27 mouse cellular contexts compared by ENCODE assay signal in genomic region chr7:113391619-113392018, GRCm38 (mm10). TPM values are rescaled to one million over a fixed set of nuclear protein-coding genes. Genes with fewer than 3 reads are reported as not detected.
DNase-seq lines count a peak whose midpoint lies in the region; ATAC-seq and TF ChIP-seq lines count a peak whose summit lies in the region.
"Had no signal": no experiment of that assay in that cellular context is flagged by ENCODE, and none has a peak within 500 bp of the region (broad histone marks: within the 10 kb centered on the region; RNA-seq: fewer than 3 reads in every experiment).

No protein-coding gene starts in this region.

- H3K4me1 ChIP-seq in liver, embryonic 12.5 days = peaks cover 4% of the 10 kb centered on the region; the same call in 1 of the 2 replicates
- H3K4me1 ChIP-seq in CH12.LX (ENCODE audit: control insufficient read depth in 1 of 2, insufficient read depth in 2 of 2) = peaks cover 0 to 6% of the 10 kb centered on the region in 2 experiments; a peak in 1 of 4 replicates
- H3K4me1 ChIP-seq: embryonic facial prominence, embryonic 15.5 days; forebrain, embryonic 10.5 days; hindbrain, embryonic 12.5 days had no signal

- H3K27ac ChIP-seq in liver, embryonic 12.5 days = no peak overlapping the region
- H3K27ac ChIP-seq in CH12.LX (ENCODE audit: insufficient read depth, low read depth) = no peak overlapping the region
- H3K27ac ChIP-seq: embryonic facial prominence, embryonic 15.5 days; forebrain, embryonic 10.5 days; hindbrain, embryonic 12.5 days had no signal

- WGBS in liver, embryonic 12.5 days (ENCODE audit: insufficient replicate concordance) = 46% methylated on average over 2 of the region's 2 CpGs

- DNase-seq in liver (no peak), CH12.LX (ENCODE audit: extremely low read depth) (no peak)
- DNase-seq in brain, adult 2 months (ENCODE audit: low read depth, low spot score) = peak; percentile 13
- no peak for DNase-seq in left cerebral cortex, postnatal 10 days (ENCODE audit: extremely low spot score in 1 of 2, low spot score in 2 of 2)
- DNase-seq in left cerebral cortex, adult 11 months (ENCODE audit: low spot score) = no peak
- DNase-seq: adrenal gland, adult 2 months; adrenal gland, postnatal 25 days; cerebellum, adult 2 months; cerebellum, postnatal 10 days; embryo, embryonic 11 days; gastrocnemius, postnatal 36 days; heart, adult 11 months; heart, postnatal 10 days; heart, postnatal 4 days had no signal

- TF ChIP-seq POLR2A in CH12.LX (IDR thresholded peaks at IDR 0.05; ENCODE audit: low read depth, low read length) = no peak

- intact Hi-C loops in left cerebral cortex, postnatal 10 days (cut with DNase I) = no loop called here

- dilution Hi-C loops in CH12.LX (cut with MboI; ENCODE audit: extremely low pct_ligation_motif_present, extremely low pct_unique_long_range_greater_than_20kb, low sequenced_read_pairs) = no loop called here

- no peak for TF ChIP-seq EP300 in CH12.LX (IDR thresholded peaks at IDR 0.05; ENCODE audit: low read length)

- H3K27me3 ChIP-seq in liver, embryonic 12.5 days (replicated peaks) = no peaks in the 10 kb centered on the region
- no peaks in the 10 kb centered on the region for H3K27me3 ChIP-seq in CH12.LX (replicated peaks)
- H3K27me3 ChIP-seq: embryonic facial prominence, embryonic 15.5 days; hindbrain, embryonic 12.5 days had no signal

- in situ Hi-C loops in CH12.LX (cut with MboI; ENCODE audit: low pct_ligation_motif_present, low pct_unique_long_range_greater_than_20kb, low sequenced_read_pairs) = loop anchor here (25.0 kb wide), 1 partner anchor 621 kb away; no protein-coding TSS in a partner anchor

- H3K79me2 ChIP-seq in CH12.LX (replicated peaks; ENCODE audit: control insufficient read depth, extremely low read depth, insufficient read depth, poor library complexity, severe bottlenecking) = no peaks in the 10 kb centered on the region

- no peak for TF ChIP-seq CTCF in CH12.LX (conservative IDR thresholded peaks at IDR 0.05 in 1 of 2, IDR thresholded peaks at IDR 0.05 in 1 of 2; ENCODE audit: low read depth in 2 of 2, low read length in 2 of 2)

- peak; percentile 65 for ATAC-seq in liver, embryonic 12.5 days
- ATAC-seq in megakaryocyte progenitor cell, adult 5-6 weeks (replicated peaks; ENCODE audit: poor library complexity) = peak; percentile 83
- ATAC-seq in activated CD4-positive, CD25-positive, alpha-beta regulatory T cell, adult 4 months = no peak
- ATAC-seq: forebrain, embryonic 14.5 days; hindbrain, embryonic 16.5 days; Patski had no signal

- H3K4me3 ChIP-seq in liver, embryonic 12.5 days = no peak overlapping the region
- H3K4me3 ChIP-seq in CH12.LX (replicated peaks in 1 of 3; ENCODE audit: low read depth in 2 of 3, low read length in 2 of 3, poor library complexity in 1 of 3) = no peak overlapping the region
- H3K4me3 ChIP-seq: embryonic facial prominence, embryonic 15.5 days; erythroblast, embryonic 14.5 days; forebrain, embryonic 10.5 days; hindbrain, embryonic 12.5 days had no signal

- no peak overlapping the region for H3K4me2 ChIP-seq in liver, embryonic 12.5 days
- H3K4me2 ChIP-seq in CH12.LX (ENCODE audit: insufficient read depth, low read depth, poor library complexity, severe bottlenecking) = no peak overlapping the region
- H3K4me2 ChIP-seq: embryonic facial prominence, embryonic 15.5 days; hindbrain, embryonic 12.5 days had no signal

- H3K9ac ChIP-seq in liver, embryonic 12.5 days = no peak overlapping the region
- no peak overlapping the region for H3K9ac ChIP-seq in CH12.LX (ENCODE audit: insufficient read depth, low read depth)
- H3K9ac ChIP-seq: embryonic facial prominence, embryonic 15.5 days; hindbrain, embryonic 12.5 days had no signal

- H3K9me3 ChIP-seq in liver, embryonic 12.5 days (replicated peaks) = no peaks in the 10 kb centered on the region
- no peaks in the 10 kb centered on the region for H3K9me3 ChIP-seq in CH12.LX (replicated peaks; ENCODE audit: low read length)
- H3K9me3 ChIP-seq: embryonic facial prominence, embryonic 15.5 days; forebrain, embryonic 10.5 days; hindbrain, embryonic 12.5 days had no signal

- no peaks in the 10 kb centered on the region for H3K36me3 ChIP-seq in liver, embryonic 12.5 days
- H3K36me3 ChIP-seq in CH12.LX (replicated peaks in 1 of 2; ENCODE audit: control insufficient read depth in 1 of 2, insufficient read depth in 1 of 2, low read length in 1 of 2) = no peaks in the 10 kb centered on the region
- H3K36me3 ChIP-seq: embryonic facial prominence, embryonic 15.5 days; forebrain, embryonic 10.5 days; hindbrain, embryonic 12.5 days had no signal

- TF ChIP-seq RAD21 in CH12.LX (IDR thresholded peaks at IDR 0.05; ENCODE audit: low read depth, low read length) = no peak

TF ChIP-seq in CH12.LX, 34 proteins besides CTCF, POLR2A, EP300 and RAD21:
- TF ChIP-seq CHD1 (IDR thresholded peaks at IDR 0.05; ENCODE audit: low read depth, low read length) = no peak
- 0 out of 2 replicates have a peak, but pooled peaks have one; percentile 13 for TF ChIP-seq IRF4 (IDR thresholded peaks at IDR 0.05; ENCODE audit: low read depth, low read length)

RNA-seq across cellular contexts. Expression of gene Pth, which starts 3.2 kb away (rescaled TPM):
- polyA plus RNA-seq in liver, embryonic 12.5 days (2016; fragmentation: Nextera tagmentation; extraction: Ambion mirVana) = not detected in 2 replicates
- total RNA-seq in CH12.LX (2012; rRNA removed) (not detected in 2 replicates), CH12.LX (2014; rRNA removed) (not detected in 2 replicates)
- not detected in 2 replicates for polyA plus RNA-seq in CH12.LX (2012; ENCODE audit: insufficient read length, low read depth)
- total RNA-seq in megakaryocyte progenitor cell, adult 5-6 weeks (2015) = not detected in 2 replicates
- not detected in 2 replicates for total RNA-seq in megakaryocyte progenitor cell, adult 5-6 weeks (2017)
- total RNA-seq in left cerebral cortex, postnatal 10 days (2021) = not detected
- not detected for polyA plus RNA-seq in activated CD4-positive, CD25-positive, alpha-beta regulatory T cell, adult 4 months (2017; shearing (Covaris generic))
- total RNA-seq: adrenal gland, adult 2 months; adrenal gland, postnatal 25 days; ES-E14; gastrocnemius, adult 8-10 months; gastrocnemius, postnatal 36 days; heart, postnatal 10 days; heart, postnatal 4 days had no signal
- polyA plus RNA-seq: adrenal gland, adult 2 months; cerebellum, adult 2 months; erythroblast, embryonic 14.5 days; forebrain, embryonic 10.5 days; forebrain, embryonic 14.5 days; heart, embryonic 14.5 days; hindbrain, embryonic 12.5 days; hindbrain, embryonic 16.5 days; Patski had no signal

RNA-seq across cellular contexts. Expression of gene Btbd10, which starts 22.4 kb away (rescaled TPM):
- polyA plus RNA-seq in liver, embryonic 12.5 days (2016; fragmentation: Nextera tagmentation; extraction: Ambion mirVana) = 11.2 and 11.7 TPM in 2 replicates
- total RNA-seq in CH12.LX (2012; rRNA removed) = 17.0 and 19.3 TPM in 2 replicates
- 23.9 and 27.9 TPM in 2 replicates for total RNA-seq in CH12.LX (2014; rRNA removed)
- polyA plus RNA-seq in CH12.LX (2012; ENCODE audit: insufficient read length, low read depth) = 13.6 and 14.0 TPM in 2 replicates
- 16.8 and 18.3 TPM in 2 replicates for total RNA-seq in megakaryocyte progenitor cell, adult 5-6 weeks (2015)
- 19.8 and 19.9 TPM in 2 replicates for total RNA-seq in megakaryocyte progenitor cell, adult 5-6 weeks (2017)
- 10 to 100 TPM; 63.0 to 67.6 TPM for total RNA-seq in left cerebral cortex, postnatal 10 days (2021)
- 1 to 10 TPM; 8.1 to 9.7 TPM for polyA plus RNA-seq in activated CD4-positive, CD25-positive, alpha-beta regulatory T cell, adult 4 months (2017; shearing (Covaris generic))
